Mouse (Mus musculus) T-helper 2 cell (primary cell): ENCODE measurements around the gene Rgs6.

ENCODE experiments used
- in situ Hi-C: fragments of 300-600 bp; cut with MboI, MseI; formaldehyde crosslinking; loops from one replicate; pipeline ENCODE4 v1.15.1; 2025; ENCODE audit warnings: high pct_unique_total_duplicates

The Rgs6 gene

GRCm38 (mm10) chr12:82647876-82648275 lies 59.8 kb downstream of the Rgs6 start:
- in situ Hi-C loops, result no loop called here

GRCm38 (mm10) chr12:82649991-82650390 lies 61.9 kb downstream of the Rgs6 start:
- in situ Hi-C loops, result no loop called here

- in situ Hi-C loops, result loop anchor here (10.0 kb wide), 1 partner anchor 280 kb away; no protein-coding TSS in a partner anchor
Observed at GRCm38 (mm10) chr12:82664598-82664997, 76.5 kb downstream of the Rgs6 start.

- in situ Hi-C loops, result loop anchor here (10.0 kb wide), 1 partner anchor 277 kb away; no protein-coding TSS in a partner anchor
Observed at GRCm38 (mm10) chr12:82667441-82667840, 79.3 kb downstream of the Rgs6 start.

GRCm38 (mm10) chr12:82670201-82670737 lies 82.2 kb downstream of the Rgs6 start:
- in situ Hi-C loops, result no loop called here

GRCm38 (mm10) chr12:82671591-82671990 lies 83.5 kb downstream of the Rgs6 start:
- in situ Hi-C loops, result no loop called here

GRCm38 (mm10) chr12:82675137-82675536 lies 87.0 kb downstream of the Rgs6 start:
- in situ Hi-C loops, result no loop called here

GRCm38 (mm10) chr12:82687015-82687414 lies 98.9 kb downstream of the Rgs6 start:
- in situ Hi-C loops, result no loop called here

- in situ Hi-C loops, result no loop called here
Observed at GRCm38 (mm10) chr12:82698886-82699527, 110.9 kb downstream of the Rgs6 start.

GRCm38 (mm10) chr12:82699528-82699905 lies 111.4 kb downstream of the Rgs6 start:
- in situ Hi-C loops, result no loop called here

- in situ Hi-C loops, result loop anchor here (5.0 to 10.0 kb wide), 2 partner anchors 317 to 1085 kb away; no protein-coding TSS in a partner anchor
Observed at GRCm38 (mm10) chr12:82700241-82700640, 112.1 kb downstream of the Rgs6 start.

GRCm38 (mm10) chr12:82700840-82701239 lies 112.7 kb downstream of the Rgs6 start:
- in situ Hi-C loops, result loop anchor here (5.0 to 10.0 kb wide), 2 partner anchors 316 to 1084 kb away; no protein-coding TSS in a partner anchor

GRCm38 (mm10) chr12:82701359-82701758 lies 113.3 kb downstream of the Rgs6 start:
- in situ Hi-C loops, result loop anchor here (5.0 to 10.0 kb wide), 2 partner anchors 316 to 1083 kb away; no protein-coding TSS in a partner anchor

GRCm38 (mm10) chr12:82710376-82710775 lies 122.3 kb downstream of the Rgs6 start:
- in situ Hi-C loops, result no loop called here

GRCm38 (mm10) chr12:82714284-82714683 lies 126.2 kb downstream of the Rgs6 start:
- in situ Hi-C loops, result no loop called here

- in situ Hi-C loops, result no loop called here
Observed at GRCm38 (mm10) chr12:82723017-82723540, 135.0 kb downstream of the Rgs6 start.

GRCm38 (mm10) chr12:82726255-82726654 lies 138.2 kb downstream of the Rgs6 start:
- in situ Hi-C loops, result loop anchor here (25.0 kb wide), 1 partner anchor 989 kb away; no protein-coding TSS in a partner anchor

- in situ Hi-C loops, result loop anchor here (25.0 kb wide), 1 partner anchor 994 kb away; no protein-coding TSS in a partner anchor
Observed at GRCm38 (mm10) chr12:82731587-82731986, 143.5 kb downstream of the Rgs6 start.

- in situ Hi-C loops, result loop anchor here (25.0 kb wide), 1 partner anchor 1006 kb away; no protein-coding TSS in a partner anchor
Observed at GRCm38 (mm10) chr12:82742955-82743354, 154.9 kb downstream of the Rgs6 start.

- in situ Hi-C loops, result loop anchor here (25.0 kb wide), 1 partner anchor 1007 kb away; no protein-coding TSS in a partner anchor
Observed at GRCm38 (mm10) chr12:82744026-82744425, 155.9 kb downstream of the Rgs6 start.

GRCm38 (mm10) chr12:82744826-82745225 lies 156.7 kb downstream of the Rgs6 start:
- in situ Hi-C loops, result loop anchor here (25.0 kb wide), 1 partner anchor 1008 kb away; no protein-coding TSS in a partner anchor

GRCm38 (mm10) chr12:82747099-82747498 lies 159.0 kb downstream of the Rgs6 start:
- in situ Hi-C loops, result loop anchor here (25.0 kb wide), 1 partner anchor 1010 kb away; no protein-coding TSS in a partner anchor
